Mouse (Mus musculus) kidney, postnatal 0 days (tissue): Measurements from ENCODE around the gene Gm37240. TPM values are rescaled to one million over a fixed set of nuclear protein-coding genes. Genes with fewer than 3 reads are reported as not detected.

Experiments
- ATAC-seq: fragments of 200-750 bp; cut with Nextera tagmentation; replicated peaks from 2 replicates; pipeline ENCODE4 v1.8.0; 2017; ENCODE audit warnings: low read depth, moderate number of reproducible peaks, moderate TSS enrichment, moderate library complexity; ENCODE audit not compliant: low FRiP score
- DNase-seq: peaks from one replicate; pipeline ENCODE4 v3.0.0-alpha.2; 2016; ENCODE audit warnings: low spot score
- H3K27ac ChIP-seq: fragments of 300-500 bp; sonication (generic); 2 replicates; pipeline ENCODE4 v1.5.1; 2014; ENCODE audit warnings: mild to moderate bottlenecking
- H3K27me3 ChIP-seq: fragments of 300-500 bp; sonication (generic); 2 replicates; pipeline ENCODE4 v1.6.1; 2014; ENCODE audit warnings: low read length, mixed read lengths; ENCODE audit not compliant: insufficient read depth
- H3K36me3 ChIP-seq: fragments of 300-500 bp; sonication (generic); 2 replicates; pipeline ENCODE4 v1.6.1; 2014; ENCODE audit warnings: low read length, mixed read lengths; ENCODE audit not compliant: insufficient read depth
- H3K4me1 ChIP-seq: fragments of 300-500 bp; sonication (generic); replicated peaks from 2 replicates; pipeline ENCODE4 v1.6.1; 2014; ENCODE audit warnings: antibody characterized with exemption, low read length, mixed read lengths; ENCODE audit not compliant: insufficient read depth
- H3K4me2 ChIP-seq: fragments of 300-500 bp; sonication (generic); 2 replicates; pipeline ENCODE4 v1.6.1; 2014; ENCODE audit warnings: mild to moderate bottlenecking, low read length, moderate library complexity, mixed read lengths
- H3K4me3 ChIP-seq: fragments of 300-500 bp; sonication (generic); replicated peaks from 2 replicates; pipeline ENCODE4 v1.5.1; 2014; ENCODE audit warnings: low read depth, low read length
- H3K9ac ChIP-seq: fragments of 300-500 bp; sonication (generic); 2 replicates; pipeline ENCODE4 v1.6.1; 2014; ENCODE audit warnings: low read depth, low read length
- H3K9me3 ChIP-seq: fragments of 300-500 bp; sonication (generic); replicated peaks from 2 replicates; pipeline ENCODE4 v1.6.1; 2016; ENCODE audit warnings: low read length, inconsistent platforms, mixed read lengths
- CTCF ChIP-seq: IDR thresholded peaks from 2 replicates; pipeline ENCODE4 v1.5.1; 2016; ENCODE audit warnings: antibody characterized with exemption, low read depth, mild to moderate bottlenecking, moderate library complexity
- WGBS: fragments of 180-500 bp; shearing (Covaris S2); extraction: QIAGEN DNeasy Blood & Tissue Kit; methylation state at CpG from one replicate; pipeline ENCODE4 v1.1.7; 2014; 5-methylcytosine and 5-hydroxymethylcytosine counted together
- polyA plus RNA-seq: library from polyadenylated mRNA; unstranded; fragments of >200 nt; fragmentation: Nextera tagmentation; extraction: Ambion mirVana; gene quantifications from 2 replicates; pipeline ENCODE4 v1.2.1, GENCODE M21; 2015

Gm37240 gene
- polyA plus RNA-seq, 1 experiment from 2014 or later: 10.8 TPM

GRCm38 (mm10) chr3:85698496-85698895 lies 188.8 kb downstream of the Gm37240 start:
- no peaks in the 10 kb centered on the region for H3K27me3 ChIP-seq
- H3K4me3 ChIP-seq: no peak overlapping the region
- H3K4me1 ChIP-seq: no peaks in the 10 kb centered on the region
- no peaks in the 10 kb centered on the region for H3K9me3 ChIP-seq
- no peak overlapping the region for H3K4me2 ChIP-seq
- no peak overlapping the region for H3K9ac ChIP-seq
- 92% methylated on average over 4 of the region's 4 CpGs for WGBS
- DNase-seq (no peak), ATAC-seq (no peak)
- H3K27ac ChIP-seq: no peak overlapping the region
- no peak for TF ChIP-seq CTCF
- no peaks in the 10 kb centered on the region for H3K36me3 ChIP-seq

GRCm38 (mm10) chr3:85695056-85695455 lies 192.3 kb downstream of the Gm37240 start:
- no peak overlapping the region for H3K4me3 ChIP-seq
- no peak overlapping the region for H3K9ac ChIP-seq
- no peak overlapping the region for H3K4me2 ChIP-seq
- H3K27ac ChIP-seq: no peak overlapping the region
- H3K27me3 ChIP-seq: no peaks in the 10 kb centered on the region
- H3K36me3 ChIP-seq: no peaks in the 10 kb centered on the region
- ATAC-seq (no peak), DNase-seq (peak; percentile 58)
- no peak for TF ChIP-seq CTCF
- H3K4me1 ChIP-seq: no peaks in the 10 kb centered on the region
- H3K9me3 ChIP-seq: no peaks in the 10 kb centered on the region
- WGBS: 30% methylated on average over 3 of the region's 3 CpGs

GRCm38 (mm10) chr3:85693013-85693412 lies 194.3 kb downstream of the Gm37240 start:
- DNase-seq: no peak

GRCm38 (mm10) chr3:85691134-85691533 lies 196.2 kb downstream of the Gm37240 start:
- no peak for ATAC-seq
- Histone ChIP-seq H3K4me1 (no peaks in the 10 kb centered on the region), H3K4me2 (no peak overlapping the region), H3K36me3 (no peaks in the 10 kb centered on the region), H3K9me3 (no peaks in the 10 kb centered on the region), H3K4me3 (no peak overlapping the region), H3K27me3 (no peaks in the 10 kb centered on the region), H3K9ac (no peak overlapping the region), H3K27ac (no peak overlapping the region)
- WGBS: 25% methylated on average over 4 of the region's 4 CpGs
- no peak for TF ChIP-seq CTCF
- DNase-seq: peak; percentile 13

More at GRCm38 (mm10) chr3:85693013-85693412, 194.3 kb downstream of the Gm37240 start:
- ATAC-seq: no peak
- Histone ChIP-seq H3K36me3 (no peaks in the 10 kb centered on the region), H3K27ac (no peak overlapping the region), H3K4me2 (no peak overlapping the region), H3K27me3 (no peaks in the 10 kb centered on the region), H3K9me3 (no peaks in the 10 kb centered on the region), H3K4me1 (no peaks in the 10 kb centered on the region), H3K9ac (no peak overlapping the region), H3K4me3 (no peak overlapping the region)
- 43% methylated on average over 3 of the region's 3 CpGs for WGBS
- no peak for TF ChIP-seq CTCF

GRCm38 (mm10) chr3:85688341-85688740 lies 199.0 kb downstream of the Gm37240 start:
- Histone ChIP-seq H3K27me3 (no peaks in the 10 kb centered on the region), H3K4me3 (no peak overlapping the region), H3K9me3 (no peaks in the 10 kb centered on the region), H3K4me2 (no peak overlapping the region), H3K27ac (no peak overlapping the region), H3K9ac (no peak overlapping the region), H3K36me3 (no peaks in the 10 kb centered on the region), H3K4me1 (no peaks in the 10 kb centered on the region)
- no peak for ATAC-seq
- no peak for TF ChIP-seq CTCF
- WGBS: 89% methylated on average over 14 of the region's 14 CpGs
- DNase-seq: no peak

GRCm38 (mm10) chr3:85685271-85685670 lies 202.0 kb downstream of the Gm37240 start:
- Histone ChIP-seq H3K27ac (no peak overlapping the region), H3K9me3 (no peaks in the 10 kb centered on the region), H3K9ac (no peak overlapping the region), H3K36me3 (no peaks in the 10 kb centered on the region), H3K4me1 (no peaks in the 10 kb centered on the region), H3K4me3 (no peak overlapping the region), H3K4me2 (no peak overlapping the region), H3K27me3 (no peaks in the 10 kb centered on the region)
- ATAC-seq (no peak), DNase-seq (no peak)
- WGBS: 82% methylated on average over 8 of the region's 8 CpGs
- TF ChIP-seq CTCF: no peak

GRCm38 (mm10) chr3:85683618-85684017 lies 203.7 kb downstream of the Gm37240 start:
- no peak for TF ChIP-seq CTCF

More at GRCm38 (mm10) chr3:85683618-85684017, 203.7 kb downstream of the Gm37240 start:
- Histone ChIP-seq H3K9me3 (no peaks in the 10 kb centered on the region), H3K4me1 (no peaks in the 10 kb centered on the region), H3K27ac (no peak overlapping the region), H3K4me3 (no peak overlapping the region), H3K4me2 (no peak overlapping the region), H3K36me3 (no peaks in the 10 kb centered on the region), H3K9ac (no peak overlapping the region), H3K27me3 (no peaks in the 10 kb centered on the region)
- 89% methylated on average over 5 of the region's 5 CpGs for WGBS
- ATAC-seq (no peak), DNase-seq (no peak)
